Mouse (Mus musculus) brain, adult 2 months (tissue): ENCODE data around the gene Bche.

Experiments
- DNase-seq: peaks from one replicate; pipeline ENCODE4 v3.0.0; 2011; ENCODE audit warnings: low read depth, low spot score

Bche gene

GRCm38 (mm10) chr3:73708410-73708714 lies at the start of gene Bche:
Gene Bche, minus strand, starts transcription at chr3:73708415.
- no peak for DNase-seq

DNA sequence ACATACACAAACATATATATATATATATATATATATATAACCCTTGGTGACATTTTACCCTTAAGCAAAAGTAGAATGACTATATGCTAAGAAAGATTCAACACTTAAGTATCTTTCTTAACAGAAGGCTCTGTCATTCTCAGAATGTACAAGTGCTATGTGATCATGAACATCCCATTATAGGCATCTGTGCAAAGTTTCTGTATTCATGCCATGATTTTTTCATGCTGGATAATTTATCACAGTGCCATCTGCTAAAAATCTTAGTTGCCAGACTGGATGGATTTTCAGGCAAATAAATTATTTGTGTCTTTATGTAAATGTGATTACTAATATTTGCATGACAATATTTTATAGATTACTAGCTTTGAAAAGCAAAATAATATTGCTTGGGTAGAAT lies 33.8 kb upstream of the Bche start:
- no peak for DNase-seq

GRCm38 (mm10) chr3:73731677-73732076 lies 23.5 kb upstream of the Bche start:
- peak; percentile 62 for DNase-seq

DNA sequence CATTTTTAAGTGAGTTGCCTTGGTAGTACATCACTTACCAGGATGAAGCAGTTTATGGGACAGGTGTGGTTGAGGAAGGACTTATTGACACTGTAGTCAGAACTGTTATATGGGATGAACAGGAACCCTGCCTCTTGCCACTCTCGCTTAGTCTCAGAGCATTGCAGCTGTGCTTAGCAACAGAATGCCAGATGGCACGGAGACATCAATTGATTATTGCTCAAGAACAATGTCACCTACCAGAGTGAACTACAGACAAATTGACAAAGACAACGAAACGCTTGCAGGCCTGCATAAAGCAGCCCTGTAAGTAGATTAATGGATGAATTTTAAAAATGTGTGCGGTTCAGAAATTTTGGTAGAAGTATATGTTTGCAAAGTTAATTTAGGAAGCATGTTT lies 21.3 kb upstream of the Bche start:
- no peak for DNase-seq

GRCm38 (mm10) chr3:73725711-73726110 lies 17.5 kb upstream of the Bche start:
- no peak for DNase-seq

- no peak for DNase-seq
These were observed 16.7 kb upstream of the Bche start for GRCm38 (mm10) chr3:73724869-73725268.

- DNase-seq, result no peak
These were observed 9.5 kb upstream of the Bche start for GRCm38 (mm10) chr3:73717610-73718284.

GRCm38 (mm10) chr3:73709871-73710270 lies 1.7 kb upstream of the Bche start:
- peak; percentile 3 for DNase-seq

GRCm38 (mm10) chr3:73707461-73708409 lies 480 bp downstream of the Bche start:
- peak; percentile 74 for DNase-seq

- no peak for DNase-seq
These were observed 1.7 kb downstream of the Bche start for GRCm38 (mm10) chr3:73706544-73706943.

GRCm38 (mm10) chr3:73698889-73699288 lies 9.3 kb downstream of the Bche start:
- DNase-seq, result peak; percentile 36

DNA sequence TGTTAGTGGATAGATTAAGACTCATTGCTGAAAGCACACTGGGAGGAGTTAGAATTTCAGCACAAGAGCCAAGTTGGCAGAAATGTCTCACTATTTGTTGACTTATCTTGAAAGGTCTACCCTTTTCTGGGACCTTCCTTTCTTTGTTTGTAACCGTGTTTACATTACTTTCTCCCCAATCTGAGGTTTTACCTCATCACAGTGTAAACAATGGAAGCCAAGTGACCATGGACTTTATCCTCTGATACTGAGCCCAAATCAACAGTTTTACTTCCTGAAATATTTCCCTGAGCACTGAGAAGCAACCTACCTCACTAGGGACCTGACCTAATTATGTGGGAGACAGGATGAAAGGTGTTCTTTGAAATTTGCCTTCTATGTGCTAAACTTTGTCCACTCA lies 34.9 kb downstream of the Bche start:
- no peak for DNase-seq

GRCm38 (mm10) chr3:73668172-73668571 lies 40.0 kb downstream of the Bche start:
- no peak for DNase-seq

- DNase-seq, result no peak
These were observed 40.7 kb downstream of the Bche start for GRCm38 (mm10) chr3:73667245-73668131.

DNA sequence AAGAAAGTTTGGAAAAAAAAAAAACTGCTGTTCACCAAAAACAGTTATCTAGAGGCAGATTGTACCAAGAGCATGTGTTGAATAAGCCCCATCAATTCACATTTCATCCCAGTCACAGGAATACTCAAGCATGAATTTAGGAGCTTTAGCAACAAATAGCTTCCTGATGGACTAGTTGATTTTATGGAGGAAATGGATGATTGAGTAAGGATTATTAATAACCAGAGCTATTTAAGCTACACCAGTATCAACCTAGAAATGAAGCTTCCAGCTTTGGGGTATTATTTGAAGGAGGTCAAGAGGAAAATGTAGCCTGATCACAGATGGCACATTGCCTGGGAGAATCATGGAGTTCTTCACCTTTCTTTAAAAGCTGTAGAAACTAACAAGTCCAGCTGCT lies 57.9 kb downstream of the Bche start:
- DNase-seq, result no peak

GRCm38 (mm10) chr3:73647064-73647463 lies 61.2 kb downstream of the Bche start:
- peak; percentile 53 for DNase-seq

- DNase-seq, result peak; percentile 67
These were observed 96.8 kb downstream of the Bche start for GRCm38 (mm10) chr3:73611421-73611820.

DNA sequence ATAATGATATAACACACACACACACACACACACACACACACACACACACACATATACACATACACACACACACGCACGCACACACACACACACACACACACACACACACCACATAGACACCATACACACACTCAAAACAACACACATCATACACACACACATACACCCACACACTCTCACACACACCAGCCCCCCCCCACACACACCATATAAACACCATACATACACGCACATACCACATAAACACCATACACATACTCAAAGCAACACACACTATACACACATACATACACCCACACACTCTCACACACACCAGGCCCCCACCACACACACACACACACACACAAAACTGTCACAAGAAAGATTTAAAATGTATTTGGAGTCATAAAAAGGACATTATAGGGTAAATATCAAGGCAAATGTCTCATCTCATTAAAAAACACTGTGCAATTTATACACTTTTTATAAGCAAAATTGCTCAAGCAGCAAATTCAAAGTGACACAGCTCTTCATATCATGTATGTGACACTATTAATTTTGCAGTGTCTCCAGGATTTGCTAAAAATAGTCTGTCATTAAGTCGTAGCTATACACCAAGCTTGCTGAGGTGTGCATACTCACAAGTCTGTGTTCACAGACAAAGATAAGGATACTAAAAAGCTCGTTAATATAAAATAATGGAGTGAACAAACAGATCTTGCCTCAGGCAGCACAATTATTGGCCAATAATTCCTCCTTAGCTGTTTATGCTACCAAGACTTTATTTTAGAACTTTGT lies 116.3 kb downstream of the Bche start:
- DNase-seq, result no peak
